Mouse (Mus musculus): ENCODE results near the gene Map4k2. TPM values are rescaled to one million over a fixed set of nuclear protein-coding genes. Genes with fewer than 3 reads are reported as not detected.
A peak's percentile ranks its signal among the peaks of the same experiment; 100 is the strongest.

The Map4k2 gene
- polyA plus RNA-seq, 1 experiment = 24.8 TPM

GRCm38 (mm10) chr19:6361291-6361690 is 20.4 kb downstream of the Map4k2 start:
- H3K27me3 ChIP-seq (ENCODE audit: control insufficient read depth, insufficient read depth, low read length) = no peaks in the 10 kb centered on the region
- H3K4me3 ChIP-seq (ENCODE audit: control insufficient read depth, low read depth, low read length) = peak overlapping the region; percentile 48
- H3K4me1 ChIP-seq (ENCODE audit: control insufficient read depth, insufficient read depth, low read length) = no peaks in the 10 kb centered on the region
- H3K36me3 ChIP-seq (ENCODE audit: control insufficient read depth, insufficient read depth, low read length) = peaks cover 5% of the 10 kb centered on the region
- no peak for TF ChIP-seq POLR2A (IDR thresholded peaks at IDR 0.05; ENCODE audit: control insufficient read depth, low read depth, low read length)
- TF ChIP-seq CTCF (IDR thresholded peaks at IDR 0.05; ENCODE audit: control insufficient read depth, insufficient read depth, insufficient replicate concordance, low read depth, low read length) = no peak
- no peak overlapping the region for H3K27ac ChIP-seq (ENCODE audit: control insufficient read depth, insufficient read depth, low read depth, low read length)

DNA sequence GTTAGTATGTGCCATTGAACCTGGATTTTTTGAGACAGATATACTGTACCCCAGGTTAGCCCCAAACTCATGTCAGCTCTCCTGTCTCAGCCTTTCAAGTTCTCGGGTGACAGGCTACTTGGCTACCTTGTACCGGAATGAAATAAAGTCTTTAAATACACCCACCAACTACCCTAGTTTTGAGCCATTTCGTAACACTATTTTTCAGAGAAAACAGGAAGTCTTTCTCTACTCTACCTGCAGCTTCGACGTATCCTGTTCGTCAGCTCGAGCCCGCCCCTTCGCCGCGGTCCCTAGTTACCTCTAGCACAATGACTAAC is 22.1 kb downstream of the Map4k2 start:
- Histone ChIP-seq H3K27ac (ENCODE audit: control insufficient read depth, insufficient read depth, low read depth, low read length) (peak overlapping the region; percentile 97), H3K4me1 (ENCODE audit: control insufficient read depth, insufficient read depth, low read length) (no peaks in the 10 kb centered on the region), H3K27me3 (ENCODE audit: control insufficient read depth, insufficient read depth, low read length) (no peaks in the 10 kb centered on the region), H3K36me3 (ENCODE audit: control insufficient read depth, insufficient read depth, low read length) (peaks cover 5% of the 10 kb centered on the region), H3K4me3 (ENCODE audit: control insufficient read depth, low read depth, low read length) (peak overlapping the region; percentile 90)
- no peak for TF ChIP-seq POLR2A (IDR thresholded peaks at IDR 0.05; ENCODE audit: control insufficient read depth, low read depth, low read length)
- TF ChIP-seq CTCF (IDR thresholded peaks at IDR 0.05; ENCODE audit: control insufficient read depth, insufficient read depth, insufficient replicate concordance, low read depth, low read length) = no peak

GRCm38 (mm10) chr19:6363411-6364240 is 22.7 kb downstream of the Map4k2 start, which contains the start of gene Sf1:
TSS of gene Sf1 (plus strand) at chr19:6363690.
- TF ChIP-seq POLR2A (IDR thresholded peaks at IDR 0.05; ENCODE audit: control insufficient read depth, low read depth, low read length) (peak; percentile 83), CTCF (IDR thresholded peaks at IDR 0.05; ENCODE audit: control insufficient read depth, insufficient read depth, insufficient replicate concordance, low read depth, low read length) (no peak)
- Histone ChIP-seq H3K27ac (ENCODE audit: control insufficient read depth, insufficient read depth, low read depth, low read length) (peak within 1 kb of the TSS; percentile 97), H3K4me3 (ENCODE audit: control insufficient read depth, low read depth, low read length) (peak within 1 kb of the TSS; percentile 90), H3K27me3 (ENCODE audit: control insufficient read depth, insufficient read depth, low read length) (no peaks in the 10 kb centered on the region), H3K4me1 (ENCODE audit: control insufficient read depth, insufficient read depth, low read length) (no peaks in the 10 kb centered on the region), H3K36me3 (ENCODE audit: control insufficient read depth, insufficient read depth, low read length) (peaks cover 5% of the 10 kb centered on the region)

DNA sequence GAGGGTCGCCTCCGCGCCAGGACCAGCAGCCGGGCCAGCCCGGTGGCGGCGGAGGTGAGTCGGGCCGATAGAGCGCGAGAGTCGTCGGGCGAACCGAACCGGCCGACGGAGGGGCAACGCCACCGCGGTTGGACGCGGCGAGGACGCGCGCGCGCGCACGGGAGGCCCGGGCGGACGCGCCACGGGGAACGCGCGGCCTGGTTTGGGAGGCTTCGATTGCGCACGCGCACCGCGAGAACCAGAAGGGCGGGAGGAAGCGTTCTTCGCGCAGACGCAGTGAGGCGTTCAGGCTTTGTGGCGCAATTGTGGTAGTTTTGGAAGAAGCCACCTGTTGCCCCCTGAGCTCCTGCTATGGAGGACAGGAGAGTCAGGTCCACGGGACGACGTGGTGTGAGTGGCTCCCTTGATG is 23.4 kb downstream of the Map4k2 start:
- TF ChIP-seq POLR2A (IDR thresholded peaks at IDR 0.05; ENCODE audit: control insufficient read depth, low read depth, low read length) = peak; percentile 91
- no peak; the same call in 1 of the 2 replicates for TF ChIP-seq CTCF (IDR thresholded peaks at IDR 0.05; ENCODE audit: control insufficient read depth, insufficient read depth, insufficient replicate concordance, low read depth, low read length)
- peak overlapping the region; percentile 90 for H3K4me3 ChIP-seq (ENCODE audit: control insufficient read depth, low read depth, low read length)
- H3K36me3 ChIP-seq (ENCODE audit: control insufficient read depth, insufficient read depth, low read length) = peaks cover 5% of the 10 kb centered on the region
- no peaks in the 10 kb centered on the region for H3K27me3 ChIP-seq (ENCODE audit: control insufficient read depth, insufficient read depth, low read length)
- H3K4me1 ChIP-seq (ENCODE audit: control insufficient read depth, insufficient read depth, low read length) = no peaks in the 10 kb centered on the region
- peak overlapping the region; percentile 97 for H3K27ac ChIP-seq (ENCODE audit: control insufficient read depth, insufficient read depth, low read depth, low read length)

- peaks cover 5% of the 10 kb centered on the region for H3K36me3 ChIP-seq (ENCODE audit: control insufficient read depth, insufficient read depth, low read length)
- peak overlapping the region; percentile 97 for H3K27ac ChIP-seq (ENCODE audit: control insufficient read depth, insufficient read depth, low read depth, low read length)
- H3K4me1 ChIP-seq (ENCODE audit: control insufficient read depth, insufficient read depth, low read length) = no peaks in the 10 kb centered on the region
- TF ChIP-seq POLR2A (IDR thresholded peaks at IDR 0.05; ENCODE audit: control insufficient read depth, low read depth, low read length) (no peak), CTCF (IDR thresholded peaks at IDR 0.05; ENCODE audit: control insufficient read depth, insufficient read depth, insufficient replicate concordance, low read depth, low read length) (no peak)
- no peaks in the 10 kb centered on the region for H3K27me3 ChIP-seq (ENCODE audit: control insufficient read depth, insufficient read depth, low read length)
- peak overlapping the region; percentile 90 for H3K4me3 ChIP-seq (ENCODE audit: control insufficient read depth, low read depth, low read length)
These were observed 23.9 kb downstream of the Map4k2 start for GRCm38 (mm10) chr19:6364842-6365241.

- Histone ChIP-seq H3K27me3 (ENCODE audit: control insufficient read depth, insufficient read depth, low read length) (no peaks in the 10 kb centered on the region), H3K4me1 (ENCODE audit: control insufficient read depth, insufficient read depth, low read length) (no peaks in the 10 kb centered on the region; the same call in 1 of the 2 replicates), H3K27ac (ENCODE audit: control insufficient read depth, insufficient read depth, low read depth, low read length) (no peak overlapping the region), H3K4me3 (ENCODE audit: control insufficient read depth, low read depth, low read length) (no peak overlapping the region), H3K36me3 (ENCODE audit: control insufficient read depth, insufficient read depth, low read length) (peaks cover 12% of the 10 kb centered on the region)
- no peak for TF ChIP-seq CTCF (IDR thresholded peaks at IDR 0.05; ENCODE audit: control insufficient read depth, insufficient read depth, insufficient replicate concordance, low read depth, low read length)
- no peak for TF ChIP-seq POLR2A (IDR thresholded peaks at IDR 0.05; ENCODE audit: control insufficient read depth, low read depth, low read length)
These were observed 29.2 kb downstream of the Map4k2 start for GRCm38 (mm10) chr19:6370175-6370574.

GRCm38 (mm10) chr19:6372433-6372832 is 31.5 kb downstream of the Map4k2 start:
- TF ChIP-seq POLR2A (IDR thresholded peaks at IDR 0.05; ENCODE audit: control insufficient read depth, low read depth, low read length) (no peak), CTCF (IDR thresholded peaks at IDR 0.05; ENCODE audit: control insufficient read depth, insufficient read depth, insufficient replicate concordance, low read depth, low read length) (no peak)
- peaks cover 2% of the 10 kb centered on the region; the same call in 1 of the 2 replicates for H3K4me1 ChIP-seq (ENCODE audit: control insufficient read depth, insufficient read depth, low read length)
- no peak overlapping the region for H3K27ac ChIP-seq (ENCODE audit: control insufficient read depth, insufficient read depth, low read depth, low read length)
- H3K36me3 ChIP-seq (ENCODE audit: control insufficient read depth, insufficient read depth, low read length) = peaks cover 13% of the 10 kb centered on the region
- H3K4me3 ChIP-seq (ENCODE audit: control insufficient read depth, low read depth, low read length) = no peak overlapping the region
- no peaks in the 10 kb centered on the region for H3K27me3 ChIP-seq (ENCODE audit: control insufficient read depth, insufficient read depth, low read length)

Data from testis, adult 2 months (tissue).